Mouse (Mus musculus): ENCODE measurements around the gene Bcl2l2. TPM values are rescaled to one million over a fixed set of nuclear protein-coding genes. Genes with fewer than 3 reads are reported as not detected.

Gene Bcl2l2
- polyA plus RNA-seq, 1 experiment, result 15.0 TPM

GRCm38 (mm10) chr14:54866268-54866667 is 16.9 kb upstream of the Bcl2l2 start:
- Histone ChIP-seq H3K27me3 (replicated peaks) (no peaks in the 10 kb centered on the region), H3K4me3 (replicated peaks) (no peak overlapping the region), H3K4me1 (peaks cover 14% of the 10 kb centered on the region), H3K36me3 (replicated peaks; ENCODE audit: low read length) (no peaks in the 10 kb centered on the region), H3K9me3 (no peaks in the 10 kb centered on the region)
- TF ChIP-seq GATA1 (IDR thresholded peaks at IDR 0.05; ENCODE audit: borderline replicate concordance, low read length) (no peak), FLI1 (IDR thresholded peaks at IDR 0.05; ENCODE audit: low read length) (no peak)

- Histone ChIP-seq H3K27me3 (replicated peaks) (no peaks in the 10 kb centered on the region), H3K36me3 (replicated peaks; ENCODE audit: low read length) (no peaks in the 10 kb centered on the region), H3K4me3 (replicated peaks) (no peak overlapping the region), H3K4me1 (peaks cover 14% of the 10 kb centered on the region), H3K9me3 (no peaks in the 10 kb centered on the region)
- TF ChIP-seq FLI1 (IDR thresholded peaks at IDR 0.05; ENCODE audit: low read length), result no peak
- TF ChIP-seq GATA1 (IDR thresholded peaks at IDR 0.05; ENCODE audit: borderline replicate concordance, low read length), result no peak
Measured at GRCm38 (mm10) chr14:54866936-54867335, 16.2 kb upstream of the Bcl2l2 start.

- no peak overlapping the region for H3K4me3 ChIP-seq (replicated peaks)
- no peaks in the 10 kb centered on the region for H3K36me3 ChIP-seq (replicated peaks; ENCODE audit: low read length)
- H3K9me3 ChIP-seq, result no peaks in the 10 kb centered on the region
- peaks cover 19% of the 10 kb centered on the region for H3K4me1 ChIP-seq
- TF ChIP-seq GATA1 (IDR thresholded peaks at IDR 0.05; ENCODE audit: borderline replicate concordance, low read length) (no peak), FLI1 (IDR thresholded peaks at IDR 0.05; ENCODE audit: low read length) (no peak)
- no peaks in the 10 kb centered on the region for H3K27me3 ChIP-seq (replicated peaks)
Measured at GRCm38 (mm10) chr14:54868026-54868425, 15.2 kb upstream of the Bcl2l2 start.

GRCm38 (mm10) chr14:54870861-54871260 is 12.3 kb upstream of the Bcl2l2 start, which contains the start of gene Homez:
Gene Homez, minus strand, starts transcription at chr14:54870961.
- Histone ChIP-seq H3K27me3 (replicated peaks) (no peaks in the 10 kb centered on the region), H3K4me1 (peaks cover 30% of the 10 kb centered on the region), H3K9me3 (no peaks in the 10 kb centered on the region), H3K36me3 (replicated peaks; ENCODE audit: low read length) (peaks cover 3% of the 10 kb centered on the region), H3K4me3 (replicated peaks) (no peak within 1 kb of the TSS)
- TF ChIP-seq FLI1 (IDR thresholded peaks at IDR 0.05; ENCODE audit: low read length) (no peak), GATA1 (IDR thresholded peaks at IDR 0.05; ENCODE audit: borderline replicate concordance, low read length) (no peak)

GRCm38 (mm10) chr14:54874165-54874564 is 9.0 kb upstream of the Bcl2l2 start:
- TF ChIP-seq FLI1 (IDR thresholded peaks at IDR 0.05; ENCODE audit: low read length) (no peak), GATA1 (IDR thresholded peaks at IDR 0.05; ENCODE audit: borderline replicate concordance, low read length) (no peak)
- Histone ChIP-seq H3K4me1 (peaks cover 37% of the 10 kb centered on the region), H3K36me3 (replicated peaks; ENCODE audit: low read length) (peaks cover 3% of the 10 kb centered on the region), H3K4me3 (replicated peaks) (no peak overlapping the region), H3K27me3 (replicated peaks) (peaks cover 5% of the 10 kb centered on the region), H3K9me3 (no peaks in the 10 kb centered on the region)

GRCm38 (mm10) chr14:54875844-54876538 is 7.2 kb upstream of the Bcl2l2 start:
- Histone ChIP-seq H3K4me3 (replicated peaks) (peak overlapping the region; percentile 95), H3K4me1 (peaks cover 37% of the 10 kb centered on the region), H3K36me3 (replicated peaks; ENCODE audit: low read length) (peaks cover 3% of the 10 kb centered on the region), H3K27me3 (replicated peaks) (peaks cover 5% of the 10 kb centered on the region), H3K9me3 (peaks cover 2% of the 10 kb centered on the region)
- TF ChIP-seq FLI1 (IDR thresholded peaks at IDR 0.05; ENCODE audit: low read length), result no peak

- Histone ChIP-seq H3K4me3 (replicated peaks) (peak overlapping the region; percentile 95), H3K9me3 (peaks cover 6% of the 10 kb centered on the region), H3K4me1 (peaks cover 37% of the 10 kb centered on the region), H3K36me3 (replicated peaks; ENCODE audit: low read length) (peaks cover 3% of the 10 kb centered on the region), H3K27me3 (replicated peaks) (peaks cover 5% of the 10 kb centered on the region)
- TF ChIP-seq GATA1 (IDR thresholded peaks at IDR 0.05; ENCODE audit: borderline replicate concordance, low read length) (no peak), FLI1 (IDR thresholded peaks at IDR 0.05; ENCODE audit: low read length) (no peak)
Measured at GRCm38 (mm10) chr14:54876539-54877047, 6.6 kb upstream of the Bcl2l2 start.

GRCm38 (mm10) chr14:54877048-54877715 is 6.0 kb upstream of the Bcl2l2 start, which contains the start of gene Ppp1r3e:
Gene Ppp1r3e, minus strand, starts transcription at chr14:54877550.
- H3K36me3 ChIP-seq (replicated peaks; ENCODE audit: low read length), result peaks cover 3% of the 10 kb centered on the region
- TF ChIP-seq FLI1 (IDR thresholded peaks at IDR 0.05; ENCODE audit: low read length) (no peak), GATA1 (IDR thresholded peaks at IDR 0.05; ENCODE audit: borderline replicate concordance, low read length) (no peak)

GRCm38 (mm10) chr14:54884022-54884712 is 990 bp downstream of the Bcl2l2 start:
- Histone ChIP-seq H3K9me3 (peaks cover 6% of the 10 kb centered on the region), H3K36me3 (replicated peaks; ENCODE audit: low read length) (peaks cover 30% of the 10 kb centered on the region), H3K4me1 (peaks cover 24% of the 10 kb centered on the region), H3K4me3 (replicated peaks) (peak overlapping the region; percentile 92), H3K27me3 (replicated peaks) (no peaks in the 10 kb centered on the region)
- TF ChIP-seq FLI1 (IDR thresholded peaks at IDR 0.05; ENCODE audit: low read length), result no peak
- no peak for TF ChIP-seq GATA1 (IDR thresholded peaks at IDR 0.05; ENCODE audit: borderline replicate concordance, low read length)

More at GRCm38 (mm10) chr14:54877048-54877715, 6.0 kb upstream of the Bcl2l2 start, which contains the start of gene Ppp1r3e:
- H3K4me1 ChIP-seq, result peaks cover 37% of the 10 kb centered on the region
- peaks cover 6% of the 10 kb centered on the region for H3K9me3 ChIP-seq
- peaks cover 5% of the 10 kb centered on the region for H3K27me3 ChIP-seq (replicated peaks)
- peak within 1 kb of the TSS; percentile 95 for H3K4me3 ChIP-seq (replicated peaks)
